Mouse (Mus musculus) c-Kit-positive CD71-positive TER-119-negative erythroid progenitor cells, embryonic 14.5 days (primary cell): ENCODE measurements around the gene Os9.

Experiments
- DNase-seq: peaks from one replicate; pipeline ENCODE4 v3.0.0-alpha.2; 2013; ENCODE audit warnings: low read depth

Os9 gene

DNA sequence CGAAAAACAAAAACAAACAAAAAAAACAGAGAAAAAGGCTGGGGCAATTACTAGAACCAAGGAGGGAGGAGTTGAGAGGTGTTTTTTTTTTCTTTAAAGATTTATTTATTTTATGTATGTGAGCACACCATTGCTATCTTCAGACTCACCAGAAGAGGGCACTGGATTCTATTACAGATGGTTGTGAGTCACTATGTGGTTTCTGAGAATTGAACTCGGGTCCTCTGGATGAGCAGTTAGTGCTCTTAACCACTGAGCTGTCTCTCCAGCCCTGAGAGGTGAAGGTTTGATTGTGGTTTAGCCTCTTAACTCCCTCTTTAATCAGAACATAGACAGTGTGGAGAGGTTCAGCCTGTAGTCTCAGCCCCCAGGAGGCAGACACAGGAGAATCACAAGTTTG, 5.9 kb downstream of the Os9 start:
- no peak for DNase-seq

DNA sequence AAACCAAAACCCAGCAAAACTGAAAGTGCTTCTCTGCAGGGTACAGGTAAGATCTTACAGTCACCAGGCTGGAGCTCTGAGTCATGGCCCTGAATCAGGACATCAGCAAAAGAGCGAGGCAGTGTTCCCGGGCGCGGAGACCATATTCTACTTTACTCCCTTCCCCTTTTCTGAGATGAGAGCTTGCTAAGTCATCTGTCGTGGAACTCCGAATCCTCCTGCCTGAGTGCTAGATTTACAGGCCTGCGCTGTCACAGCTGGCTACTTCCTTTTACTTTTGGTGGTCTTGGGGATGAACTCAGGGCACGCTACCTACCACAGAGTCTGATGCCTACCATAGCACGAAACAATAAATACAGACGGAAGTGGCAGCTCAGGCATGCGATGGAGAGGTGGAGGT, 6.5 kb downstream of the Os9 start:
- DNase-seq: no peak

DNA sequence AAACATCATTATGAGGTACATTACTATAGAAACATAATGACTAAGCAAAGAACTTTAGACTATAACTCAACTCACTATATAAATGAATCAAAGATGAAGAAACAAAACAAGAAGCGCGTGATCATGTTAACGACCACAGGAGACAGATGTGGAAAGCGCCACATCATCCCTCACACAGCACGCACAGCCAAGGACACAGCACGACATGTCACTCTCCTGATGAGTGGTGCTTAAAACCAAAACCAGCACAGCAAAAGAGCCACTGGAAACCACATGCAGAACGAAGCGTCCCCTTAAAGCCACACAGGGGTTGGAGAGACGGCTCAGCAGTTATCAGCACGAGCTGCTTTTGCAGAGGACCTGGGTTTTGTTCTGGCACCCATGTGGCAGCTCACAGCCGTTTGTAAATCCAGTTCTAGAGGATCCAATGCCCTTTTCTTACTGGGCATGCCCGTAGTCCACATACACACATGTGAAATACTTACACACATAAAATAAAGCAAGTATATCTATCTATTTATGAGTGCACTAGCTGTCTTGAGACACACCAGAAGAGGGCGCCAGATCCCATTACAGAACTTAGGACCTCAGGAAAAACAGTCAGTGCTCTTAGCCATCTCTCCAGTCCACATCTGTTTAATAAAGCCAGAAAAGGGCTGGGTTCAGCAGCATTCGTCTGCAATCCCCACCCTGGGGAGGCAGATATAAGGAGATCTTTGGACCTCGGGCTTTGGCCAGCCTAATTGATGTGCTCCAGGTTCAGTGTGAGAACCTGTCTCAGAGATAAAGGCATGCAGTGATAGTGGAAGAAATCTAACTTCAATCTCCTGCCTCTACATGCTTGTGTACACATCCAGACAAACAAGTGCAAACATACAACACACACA, 9.7 kb downstream of the Os9 start:
- DNase-seq: no peak

DNA sequence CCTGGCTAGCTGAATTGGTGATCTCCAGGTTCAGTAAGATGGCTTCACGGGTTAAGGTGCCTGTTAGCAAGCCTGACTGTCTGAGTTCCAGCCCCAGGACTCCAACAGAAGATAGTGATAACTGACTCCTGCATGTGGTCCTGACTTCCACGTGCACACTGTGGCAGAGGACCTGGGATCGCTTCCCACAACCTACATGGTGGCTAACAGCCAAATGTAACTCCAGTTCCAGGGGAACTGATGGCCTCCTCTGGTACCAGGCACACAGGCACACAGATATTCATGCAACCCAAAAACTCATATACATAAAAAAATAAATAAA, 12.7 kb downstream of the Os9 start:
- no peak for DNase-seq

DNA sequence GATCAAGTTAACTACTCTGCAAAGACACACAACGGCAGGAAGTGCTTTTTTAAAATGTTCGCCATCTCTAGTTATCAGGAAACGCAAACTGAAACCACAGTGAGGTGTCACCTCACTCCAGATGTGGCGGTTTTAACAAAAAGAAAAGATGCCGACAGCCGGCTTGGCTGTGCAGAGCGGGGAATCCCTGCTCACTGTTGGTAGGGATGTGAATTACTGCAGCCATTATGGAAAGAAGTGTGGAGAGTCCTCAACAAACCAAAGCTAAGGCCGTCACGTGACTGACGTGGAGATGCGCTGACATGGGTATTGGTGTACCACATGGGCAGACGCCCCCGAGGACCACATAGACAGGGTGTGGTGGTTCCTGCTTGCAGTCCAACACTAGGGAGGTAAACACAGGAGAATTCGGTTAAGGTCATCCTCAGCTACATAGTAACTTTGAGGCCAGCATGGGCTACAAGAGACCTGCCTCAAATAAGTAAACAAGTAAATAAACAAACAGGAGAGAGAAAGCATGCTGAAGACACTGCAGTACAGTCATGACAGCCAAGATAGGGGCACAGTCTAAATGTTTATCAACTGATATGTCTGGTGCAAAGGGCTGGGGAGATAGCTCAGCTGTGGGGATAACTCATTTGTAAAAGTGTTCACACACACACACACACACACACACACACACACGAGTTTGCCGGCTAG, 13.2 kb downstream of the Os9 start:
- DNase-seq: no peak

DNA sequence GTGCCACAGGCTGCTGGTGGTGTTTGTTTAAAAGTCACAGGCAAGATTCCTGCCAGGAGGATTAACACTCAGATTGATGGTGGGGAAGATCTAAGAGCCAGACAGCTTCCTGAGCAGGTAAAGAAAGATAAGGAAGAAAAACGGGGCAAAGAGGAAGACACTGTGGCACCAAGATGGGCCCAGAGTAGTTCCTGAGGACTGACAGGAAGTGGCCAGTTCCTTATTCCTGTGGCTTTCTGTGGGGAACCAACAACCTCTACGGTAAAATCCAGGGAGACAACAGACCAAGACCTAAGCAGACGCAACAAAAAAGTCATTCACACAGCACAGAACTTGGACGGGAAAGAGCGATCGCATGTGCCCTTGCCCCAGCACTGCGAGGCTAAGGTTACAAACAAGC, 17.3 kb downstream of the Os9 start:
- DNase-seq: no peak

DNA sequence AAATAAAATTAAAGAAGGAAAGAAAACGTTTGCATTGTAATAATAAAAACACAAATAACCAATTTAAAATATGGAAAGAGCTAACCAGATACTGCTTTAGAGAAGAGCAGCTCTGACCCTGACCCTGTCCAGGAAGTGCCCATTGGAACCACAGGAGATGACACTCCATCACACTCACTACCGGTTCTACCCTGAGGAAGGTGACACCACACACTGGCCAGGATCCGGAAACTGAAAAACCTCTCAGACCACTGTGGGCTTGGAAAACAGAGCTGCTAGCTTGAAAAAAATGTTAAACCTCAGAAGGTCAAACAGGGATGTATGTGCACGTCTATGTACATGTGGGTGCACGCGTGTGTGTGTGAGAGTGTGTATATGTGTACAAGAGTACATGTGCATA, 19.8 kb downstream of the Os9 start:
- no peak for DNase-seq

DNA sequence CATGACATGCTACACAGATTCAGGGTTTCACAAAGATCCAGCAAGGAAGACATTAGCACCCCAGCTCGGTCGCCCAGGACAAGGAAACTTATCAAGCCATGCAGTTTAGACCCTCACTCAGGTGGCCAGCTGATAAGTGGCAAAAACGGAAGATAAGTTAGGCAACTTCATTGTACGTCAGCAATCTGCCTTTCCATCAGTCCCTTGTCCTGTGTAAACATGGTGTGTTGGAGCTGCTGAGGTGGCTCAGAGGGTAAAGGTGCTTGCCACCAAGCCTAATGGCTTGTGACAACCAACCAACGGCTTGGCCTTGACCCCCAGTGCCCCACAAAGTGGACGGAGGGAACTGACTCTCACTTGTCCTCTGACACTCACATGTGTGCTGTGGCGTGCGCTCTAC, 20.5 kb downstream of the Os9 start:
- no peak for DNase-seq

DNA sequence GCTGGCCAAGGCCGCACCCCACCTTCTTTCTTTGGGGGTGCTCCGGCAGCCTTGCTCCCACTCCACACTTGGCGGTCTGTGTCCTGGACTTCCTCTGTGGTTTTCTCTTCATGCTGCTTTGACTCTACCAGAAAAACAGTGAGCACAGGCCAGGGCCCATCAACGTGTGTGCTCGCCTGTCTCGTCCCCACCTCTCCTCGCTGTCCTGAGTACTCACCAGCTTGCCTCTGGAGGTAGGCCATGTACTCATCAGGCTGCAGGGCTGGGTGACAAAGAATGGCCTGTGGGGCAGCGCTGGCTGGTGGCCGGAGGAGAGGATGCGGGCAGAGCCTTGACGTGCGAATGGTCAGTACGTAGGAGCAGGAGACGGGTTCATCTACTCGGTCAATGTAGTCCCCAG, 21.1 kb downstream of the Os9 start:
- DNase-seq: no peak

DNA sequence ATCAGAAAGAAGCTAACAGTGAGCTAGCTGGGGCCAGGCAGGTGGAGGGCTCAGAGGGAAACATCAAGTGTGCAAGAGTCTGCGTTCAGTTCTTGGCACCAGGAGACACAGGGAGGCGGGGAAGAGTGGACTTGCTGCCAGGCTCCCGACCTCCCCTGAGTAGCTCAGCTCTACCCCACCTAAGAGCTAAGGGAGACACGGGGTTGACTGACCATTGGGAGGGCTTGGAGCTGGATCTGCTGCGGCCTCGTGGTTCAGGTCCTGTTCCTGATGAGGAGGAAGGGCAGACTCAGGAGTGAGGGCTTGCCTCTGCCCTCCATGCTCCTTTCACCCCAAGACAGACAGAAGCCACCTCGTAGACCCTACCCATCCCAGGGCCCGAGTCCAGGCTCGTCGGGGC, 21.7 kb downstream of the Os9 start:
- DNase-seq: no peak

DNA sequence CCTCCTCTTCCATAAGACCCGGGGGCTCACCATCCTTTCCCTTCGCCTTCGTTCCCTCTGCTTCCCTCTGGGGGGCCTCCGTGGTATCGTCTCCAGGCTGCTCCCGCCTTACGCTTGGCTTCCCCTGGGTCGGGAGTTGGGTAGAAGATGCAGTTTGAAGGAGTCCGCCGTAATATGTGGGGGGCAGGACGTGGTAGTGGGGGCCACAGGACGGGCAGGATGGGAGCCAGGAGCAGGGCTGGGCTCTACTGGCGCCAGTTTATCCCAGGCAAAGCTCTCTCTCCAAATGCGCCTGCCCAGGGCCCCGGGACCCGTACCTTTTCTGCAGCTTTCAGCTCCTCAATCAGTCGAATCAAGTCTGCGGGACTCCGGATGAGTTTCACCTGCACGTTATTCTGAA, 22.4 kb downstream of the Os9 start:
- DNase-seq: no peak

DNA sequence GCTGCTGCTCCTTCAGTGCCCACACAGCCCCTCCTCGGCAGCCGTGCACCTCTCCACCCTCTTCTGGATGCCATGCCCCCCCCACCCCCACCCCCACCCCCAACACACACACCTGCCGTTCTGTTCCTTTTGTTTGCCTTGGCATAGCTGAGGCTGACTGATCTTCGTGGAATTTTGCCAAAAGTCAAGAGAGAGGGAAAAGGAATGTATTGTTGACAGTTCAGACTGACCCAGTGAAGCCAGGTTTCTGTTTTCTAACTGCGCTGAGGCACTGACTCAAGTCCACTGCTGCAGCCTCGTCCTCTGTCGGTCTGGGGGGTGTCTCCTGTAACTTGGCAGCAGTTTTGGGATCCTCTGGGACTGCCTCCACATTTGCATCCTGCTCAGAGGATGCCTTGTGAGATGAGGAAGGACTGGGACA, 26.5 kb downstream of the Os9 start:
- no peak for DNase-seq

DNA sequence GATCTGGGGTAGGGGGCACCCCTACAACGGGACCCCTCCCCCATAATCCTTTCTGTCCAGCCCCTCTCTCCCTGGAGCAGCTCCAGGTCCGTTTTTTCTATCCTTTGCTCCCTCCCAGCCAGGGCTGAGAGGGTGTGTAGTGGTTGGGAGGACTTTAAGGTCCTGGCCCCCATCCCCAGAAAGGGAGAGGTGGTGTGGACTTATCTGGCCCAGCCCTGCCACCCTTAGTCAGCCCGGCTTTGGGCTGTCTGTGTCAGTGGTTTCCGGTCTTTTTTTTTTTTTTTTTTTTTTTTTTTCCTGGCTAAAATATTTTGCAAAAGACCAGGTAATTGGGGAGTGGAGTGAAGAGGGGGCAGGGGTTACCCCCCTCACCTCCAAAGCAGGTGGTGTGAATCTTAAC, 28.2 kb downstream of the Os9 start:
- no peak for DNase-seq

DNA sequence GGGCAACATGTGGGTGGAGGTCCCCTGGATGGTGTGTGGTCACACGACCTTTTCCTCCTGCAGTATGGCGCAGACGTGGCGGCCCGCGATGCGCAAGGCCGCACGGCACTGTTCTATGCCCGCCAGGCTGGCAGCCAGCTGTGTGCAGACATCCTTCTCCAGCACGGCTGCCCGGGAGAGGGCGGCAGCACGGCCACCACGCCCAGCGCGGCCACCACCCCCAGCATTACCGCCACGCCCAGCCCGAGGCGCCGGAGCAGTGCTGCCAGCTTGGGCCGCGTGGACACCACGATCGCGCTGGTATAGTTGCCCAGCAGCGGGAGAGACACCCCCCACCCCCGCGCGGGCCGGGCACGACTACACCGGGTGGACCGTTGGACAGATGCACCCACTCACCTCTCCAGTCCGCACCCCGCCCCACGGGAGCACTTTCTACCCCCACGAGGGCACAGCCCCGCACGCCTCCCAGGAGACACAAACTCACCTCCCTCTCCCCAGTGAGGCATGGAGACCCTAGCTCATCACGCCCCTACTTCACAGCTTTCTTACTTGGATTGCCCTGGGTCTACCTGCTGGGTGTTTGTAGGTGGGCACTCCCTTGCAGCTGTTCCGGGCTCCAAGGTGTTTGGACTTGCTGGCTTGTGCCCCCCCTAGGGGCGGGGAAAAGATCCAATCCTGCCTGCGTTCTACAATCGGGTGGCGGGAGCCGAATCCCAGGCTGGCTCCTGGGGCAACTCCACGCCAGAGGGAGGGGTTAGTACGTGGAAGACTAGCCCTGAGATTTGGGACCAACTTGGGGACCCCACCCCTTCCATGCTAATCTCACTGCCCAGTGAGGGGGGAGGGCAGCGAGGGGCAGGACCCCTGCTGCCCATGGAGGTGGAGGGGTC, 29.2 kb downstream of the Os9 start:
- DNase-seq: no peak

DNA sequence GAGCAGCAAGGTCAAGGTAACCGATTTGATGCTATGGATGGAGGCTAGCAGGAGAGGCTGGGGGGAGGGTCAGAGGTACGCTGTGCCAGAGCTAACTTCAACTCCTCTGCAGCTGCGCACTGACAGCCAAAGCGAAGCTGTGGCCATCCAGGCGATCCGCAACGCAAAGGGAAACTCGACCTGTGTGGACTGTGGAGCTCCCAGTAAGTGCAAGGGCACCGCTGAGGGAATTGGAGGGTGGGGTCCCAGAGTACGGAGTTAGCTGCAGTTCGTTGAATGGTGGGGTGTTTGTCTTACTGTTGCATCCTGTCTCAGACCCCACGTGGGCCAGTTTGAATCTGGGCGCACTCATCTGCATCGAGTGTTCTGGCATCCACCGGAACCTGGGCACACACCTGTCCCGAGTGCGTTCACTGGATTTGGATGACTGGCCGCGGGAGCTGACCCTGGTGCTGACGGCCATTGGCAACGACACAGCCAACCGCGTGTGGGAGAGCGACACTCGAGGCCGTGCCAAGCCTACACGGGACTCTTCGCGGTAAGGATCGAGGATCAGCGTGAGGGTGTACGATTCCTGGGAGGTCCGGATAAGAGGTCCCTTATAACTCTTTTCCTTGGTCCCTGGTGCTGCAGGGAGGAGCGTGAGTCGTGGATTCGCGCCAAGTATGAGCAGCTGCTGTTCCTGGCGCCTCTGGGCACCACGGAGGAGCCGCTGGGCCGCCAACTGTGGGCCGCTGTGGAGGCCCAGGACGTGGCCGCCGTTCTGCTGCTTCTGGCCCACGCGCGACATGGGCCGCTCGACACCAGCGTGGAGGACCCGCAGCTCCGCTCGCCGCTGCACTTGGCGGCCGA, 30.1 kb downstream of the Os9 start:
- DNase-seq: no peak

DNA sequence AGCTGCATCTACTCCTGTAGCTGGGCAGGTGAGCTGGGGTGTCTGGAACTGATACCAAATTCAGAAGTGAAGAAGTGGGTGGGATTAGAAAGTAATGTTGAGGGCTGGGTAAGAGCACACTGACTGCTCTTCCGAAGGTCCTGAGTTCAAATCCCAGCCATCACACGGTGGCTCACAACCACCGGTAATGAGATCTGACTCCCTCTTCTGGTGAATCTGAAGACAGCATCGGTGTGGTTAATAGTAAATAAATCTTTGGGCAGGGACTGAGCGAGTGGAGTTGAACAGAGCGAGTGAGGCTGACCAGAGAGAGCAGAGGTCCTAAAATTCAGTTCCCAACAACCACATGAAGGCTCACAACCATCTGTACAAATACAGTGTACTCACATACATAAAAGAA, 35.3 kb downstream of the Os9 start:
- no peak for DNase-seq

DNA sequence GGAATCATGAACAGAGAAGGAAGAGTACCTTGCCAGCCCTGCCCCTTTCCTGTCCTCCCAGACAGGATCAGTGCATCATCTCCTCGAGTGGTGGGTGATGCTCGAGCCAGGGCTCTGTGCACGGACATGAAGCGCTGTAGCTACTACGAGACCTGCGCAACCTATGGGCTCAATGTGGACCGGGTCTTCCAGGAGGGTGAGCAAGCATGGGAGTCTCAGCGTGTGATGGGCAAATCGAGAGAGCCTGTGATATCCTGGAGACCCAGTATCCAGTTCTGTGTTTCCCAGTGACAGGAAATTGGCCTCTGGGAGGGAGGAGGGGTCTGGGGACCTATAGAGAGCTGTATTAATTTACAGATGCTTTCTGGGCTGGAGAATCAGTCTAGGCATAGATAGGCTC, 35.9 kb downstream of the Os9 start:
- DNase-seq: no peak

DNA sequence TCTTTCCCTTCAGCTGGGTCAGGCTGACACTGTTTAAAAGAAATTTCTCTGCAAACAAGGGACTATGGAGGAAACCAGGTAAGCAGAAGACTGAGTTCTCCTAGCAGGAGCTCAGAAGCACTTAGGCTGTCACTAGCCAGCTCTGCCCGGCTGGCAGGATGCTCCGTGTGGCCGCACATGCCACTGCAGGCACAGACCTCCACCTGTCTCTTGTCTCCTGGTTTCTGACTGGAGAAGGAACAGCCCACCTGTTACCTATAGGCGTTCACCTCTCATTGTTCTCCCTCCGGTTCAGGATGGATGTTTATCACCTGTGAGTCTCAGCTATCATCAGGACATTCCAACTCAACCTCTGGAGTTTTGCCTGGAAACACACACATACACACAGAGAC, 37.0 kb downstream of the Os9 start:
- no peak for DNase-seq

DNA sequence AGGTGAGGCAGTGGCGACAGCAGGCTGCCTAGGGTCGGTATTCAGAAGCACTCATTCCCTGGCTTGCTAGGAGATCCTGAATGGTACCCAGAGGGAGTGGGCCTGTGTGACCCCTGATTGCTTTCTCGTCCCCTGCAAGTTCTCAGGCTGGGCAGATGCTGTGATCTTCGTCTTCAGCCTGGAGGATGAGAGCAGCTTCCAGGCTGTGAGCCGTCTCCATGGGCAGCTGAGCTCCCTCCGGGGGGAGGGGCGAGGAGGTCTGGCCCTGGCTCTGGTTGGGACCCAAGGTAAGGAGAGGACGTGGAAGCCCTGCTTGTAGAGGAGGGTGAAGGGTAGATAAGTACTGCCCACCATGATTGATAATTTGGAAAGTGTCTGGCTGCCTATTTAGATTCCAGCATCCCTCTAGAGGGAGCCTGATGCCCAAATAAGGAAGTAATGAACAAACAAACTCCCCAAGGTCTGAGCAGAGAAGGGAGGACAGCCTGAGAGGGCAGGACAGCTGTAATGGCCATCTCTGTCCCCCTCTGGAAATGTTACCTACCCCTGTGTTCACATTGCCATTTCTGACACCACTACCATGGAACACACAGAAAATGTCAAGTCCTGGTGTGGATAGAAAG, 37.5 kb downstream of the Os9 start:
- DNase-seq: no peak

DNA sequence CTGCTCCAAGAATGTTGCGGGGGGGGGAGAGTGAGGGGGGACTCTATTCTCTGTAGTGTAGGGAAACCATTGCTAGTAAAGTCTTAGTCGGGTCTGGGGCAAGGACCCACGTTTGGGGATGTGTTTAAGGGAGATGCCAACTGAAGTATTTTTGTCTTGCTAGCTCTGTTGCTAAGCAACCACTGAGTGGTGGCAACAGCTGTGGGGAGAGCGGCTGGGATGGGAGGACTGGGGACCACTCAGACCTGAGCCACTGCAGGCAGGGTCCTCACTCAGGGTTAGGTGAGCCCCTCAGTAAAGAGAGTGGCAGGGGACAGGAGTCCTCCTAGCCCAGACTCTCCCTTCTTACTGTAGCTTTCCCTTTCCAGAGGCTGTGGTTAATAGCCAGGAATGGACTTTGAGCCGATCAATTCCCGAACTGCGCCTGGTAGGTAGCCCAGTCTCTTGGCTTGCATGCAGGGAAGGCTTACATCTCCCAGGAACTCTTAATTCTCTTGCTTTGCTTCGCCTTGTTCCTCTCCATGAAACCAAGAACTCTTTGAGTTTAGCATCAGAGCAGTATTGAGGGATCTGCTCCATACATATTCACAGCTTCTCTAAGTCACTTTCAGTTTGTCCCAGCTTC, 38.8 kb downstream of the Os9 start:
- DNase-seq: no peak
